In genomic region chr9:94589672-94590071, GRCm38 (mm10) we compare ENCODE assay signal across 19 mouse cellular contexts.
"Had no signal": no experiment of that assay in that cellular context is flagged by ENCODE, and none has a peak within 500 bp of the region (broad histone marks: within the 10 kb centered on the region; RNA-seq: fewer than 3 reads in every experiment).

No protein-coding gene starts in this region.

- H3K4me3 ChIP-seq: limb, embryonic 10.5 days; limb, embryonic 13.5 days; liver, embryonic 12.5 days; liver, embryonic 15.5 days; lung, embryonic 15.5 days; neural tube, embryonic 13.5 days; stomach, embryonic 15.5 days had no signal

- H3K36me3 ChIP-seq: limb, embryonic 10.5 days; limb, embryonic 13.5 days; liver, embryonic 12.5 days; liver, embryonic 15.5 days; lung, embryonic 15.5 days; neural tube, embryonic 13.5 days; stomach, embryonic 15.5 days had no signal

- ATAC-seq: liver, embryonic 12.5 days had no signal

- DNase-seq: kidney, adult 11 months; kidney, adult 9 months; kidney, postnatal 14 days; kidney, postnatal 4 days; layer of hippocampus, adult 9-11 months; liver; lung, adult 18-20 months; lung, postnatal 10 days; midbrain, embryonic 14.5 days; thymus, postnatal 25 days had no signal

- H3K4me2 ChIP-seq: limb, embryonic 13.5 days; liver, embryonic 12.5 days; liver, embryonic 15.5 days; lung, embryonic 15.5 days; midbrain, embryonic 11.5 days; neural tube, embryonic 13.5 days; stomach, embryonic 15.5 days had no signal

- H3K27me3 ChIP-seq: limb, embryonic 13.5 days; liver, embryonic 12.5 days; liver, embryonic 15.5 days; lung, embryonic 15.5 days; neural tube, embryonic 13.5 days; stomach, embryonic 15.5 days had no signal

- H3K27ac ChIP-seq: limb, embryonic 10.5 days; limb, embryonic 13.5 days; liver, embryonic 12.5 days; liver, embryonic 15.5 days; lung, embryonic 15.5 days; macrophage; neural tube, embryonic 13.5 days; stomach, embryonic 15.5 days had no signal
